Mouse (Mus musculus) retina, postnatal 1 day (tissue): ENCODE measurements at regions not wholly inside any gene's neighbourhood (a gene's known extent, or its start where the extent isn't known, plus 50 kb on each side); places are given as distances from the start of the nearest gene placed in this dataset.

Experiments used
- DNase-seq: peaks from one replicate; pipeline ENCODE4 v3.0.0-alpha.2; 2012

- peak; percentile 74 for DNase-seq
Observed at GRCm38 (mm10) chr10:87432306-87432705, 61.2 kb downstream of the Ascl1 start.

DNA sequence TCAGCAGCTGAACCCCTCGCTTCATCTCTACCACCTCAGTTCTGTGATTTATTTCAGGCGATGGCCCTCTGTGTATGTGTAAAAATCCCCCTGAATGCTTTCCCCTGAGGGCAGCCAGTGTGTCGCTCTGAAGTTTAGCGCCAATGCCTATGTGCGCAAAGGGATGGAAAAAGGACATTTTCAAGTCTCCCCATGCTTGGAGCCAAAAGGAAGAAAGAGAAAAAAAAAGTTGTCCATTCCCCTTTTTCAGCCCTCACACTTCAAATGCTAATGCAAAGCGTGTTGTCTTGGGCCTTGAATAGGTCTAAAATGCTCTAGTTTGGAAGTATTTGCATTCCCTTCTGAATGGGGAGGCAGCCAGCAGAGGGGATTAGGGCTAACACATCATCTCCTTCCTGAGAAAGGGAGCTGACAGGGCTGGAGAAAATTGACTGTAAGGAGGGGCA lies 73.5 kb downstream of the Ascl1 start:
- DNase-seq = peak; percentile 67

- DNase-seq = no peak
Observed at GRCm38 (mm10) chr10:87419245-87419939, 74.1 kb downstream of the Ascl1 start.

GRCm38 (mm10) chr10:87394296-87394921 lies 99.1 kb downstream of the Ascl1 start:
- DNase-seq = no peak

GRCm38 (mm10) chr10:87389148-87389547 lies 104.3 kb downstream of the Ascl1 start:
- DNase-seq = peak; percentile 27

- peak; percentile 87 for DNase-seq
Observed at GRCm38 (mm10) chr10:87385276-87385675, 108.2 kb downstream of the Ascl1 start.

GRCm38 (mm10) chr10:87384606-87385206 lies 108.8 kb downstream of the Ascl1 start:
- DNase-seq = peak; percentile 99

GRCm38 (mm10) chr10:87351400-87352172 lies 141.9 kb downstream of the Ascl1 start:
- DNase-seq = peak; percentile 44

- no peak for DNase-seq
Observed at GRCm38 (mm10) chr10:87351079-87351399, 142.4 kb downstream of the Ascl1 start.

GRCm38 (mm10) chr10:87335176-87335575 lies 158.3 kb downstream of the Ascl1 start:
- no peak for DNase-seq

DNA sequence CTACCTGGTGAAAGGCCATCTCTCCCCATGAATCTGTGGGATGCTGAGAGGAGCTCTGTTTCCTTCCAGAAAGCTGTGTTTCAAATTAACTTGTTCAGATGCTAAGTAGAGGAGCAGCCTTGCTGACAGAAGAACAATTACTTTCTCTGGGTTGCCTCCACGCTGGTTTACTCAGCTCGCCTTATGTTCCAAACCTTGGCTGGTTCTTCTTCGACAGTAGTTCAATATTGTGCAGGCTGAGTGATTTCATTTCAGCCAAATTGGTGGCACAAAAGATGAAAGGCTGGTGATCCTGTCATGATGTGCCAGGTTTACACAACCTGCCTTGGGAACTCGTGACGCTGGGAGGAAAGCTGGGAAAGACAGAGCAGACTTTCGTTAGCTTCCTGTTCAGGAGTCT lies 160.1 kb downstream of the Ascl1 start:
- DNase-seq = no peak

DNA sequence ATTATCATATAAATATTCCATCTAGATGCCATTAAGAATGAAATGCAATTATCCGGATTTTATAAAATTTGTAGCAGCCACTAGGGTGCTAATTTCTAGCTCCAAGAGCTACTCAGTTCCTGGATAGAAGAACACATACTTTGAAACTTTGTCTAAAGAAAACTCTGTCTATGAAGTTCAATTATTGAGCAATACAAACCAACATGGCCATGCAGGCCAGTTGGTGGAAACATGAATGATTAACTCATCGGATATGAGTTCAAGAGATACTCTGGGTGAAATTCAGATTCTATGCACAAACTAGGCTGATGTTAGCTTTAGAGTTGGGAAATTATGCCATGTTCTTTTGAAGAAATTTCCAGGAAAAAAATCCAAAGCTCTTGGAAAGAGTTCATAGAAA lies 164.0 kb downstream of the Ascl1 start:
- no peak for DNase-seq

GRCm38 (mm10) chr10:87325769-87326168 lies 167.7 kb downstream of the Ascl1 start:
- peak; percentile 71 for DNase-seq

- no peak for DNase-seq
Observed at GRCm38 (mm10) chr10:87325143-87325542, 168.3 kb downstream of the Ascl1 start.

DNA sequence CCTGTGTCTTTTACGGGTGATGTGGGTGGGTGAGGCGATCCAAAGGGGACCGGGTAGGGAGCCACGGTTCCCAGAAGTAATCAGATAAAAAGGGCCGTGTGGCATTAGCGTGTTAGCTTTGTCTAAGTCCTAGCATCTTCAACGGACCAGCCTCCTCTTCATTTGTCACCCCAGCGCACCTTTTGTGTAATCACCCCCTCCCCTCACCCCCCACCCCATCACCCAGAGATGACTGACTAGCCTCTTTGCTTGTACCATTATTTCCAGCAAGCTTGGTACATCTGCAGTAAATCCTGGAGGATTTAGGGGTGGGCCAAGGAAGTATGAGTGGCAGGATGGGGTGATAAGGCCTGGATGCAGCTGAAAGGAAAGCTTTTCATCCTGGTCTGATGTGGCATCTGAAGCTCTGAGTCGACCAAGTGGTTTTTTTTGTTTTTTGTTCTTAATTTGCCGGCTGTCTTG lies 183.8 kb downstream of the Ascl1 start:
- DNase-seq = peak; percentile 58

DNA sequence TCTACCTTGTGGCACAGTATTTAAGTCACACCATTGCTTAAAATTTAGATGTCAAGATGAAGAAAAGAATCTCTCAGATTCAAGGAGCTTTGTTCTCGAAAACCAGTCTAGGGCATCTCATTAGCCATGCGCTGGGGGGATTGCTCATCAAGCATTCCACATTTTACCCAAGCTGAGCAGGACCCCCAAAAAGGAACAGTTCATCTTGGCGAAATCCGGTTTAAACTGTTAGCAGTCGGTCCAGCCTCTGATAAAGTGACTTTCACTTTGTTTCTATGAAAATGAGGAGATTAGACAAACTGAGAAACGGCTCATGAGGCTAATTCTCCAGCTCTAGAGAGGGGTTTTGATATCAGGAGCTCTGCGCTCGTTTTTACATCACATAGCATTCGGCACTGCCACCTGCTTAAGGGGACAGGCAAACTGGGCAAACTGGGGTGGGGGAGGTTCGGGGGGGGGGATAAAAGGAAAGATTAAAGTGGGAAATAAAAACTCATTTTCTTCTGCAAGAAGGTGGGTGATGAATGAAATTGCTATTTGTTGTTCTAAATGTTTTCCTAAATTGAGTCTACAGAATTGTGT lies 184.6 kb downstream of the Ascl1 start:
- DNase-seq = no peak

- DNase-seq = peak; percentile 58
Observed at GRCm38 (mm10) chr10:87297166-87297565, 196.3 kb downstream of the Ascl1 start.

DNA sequence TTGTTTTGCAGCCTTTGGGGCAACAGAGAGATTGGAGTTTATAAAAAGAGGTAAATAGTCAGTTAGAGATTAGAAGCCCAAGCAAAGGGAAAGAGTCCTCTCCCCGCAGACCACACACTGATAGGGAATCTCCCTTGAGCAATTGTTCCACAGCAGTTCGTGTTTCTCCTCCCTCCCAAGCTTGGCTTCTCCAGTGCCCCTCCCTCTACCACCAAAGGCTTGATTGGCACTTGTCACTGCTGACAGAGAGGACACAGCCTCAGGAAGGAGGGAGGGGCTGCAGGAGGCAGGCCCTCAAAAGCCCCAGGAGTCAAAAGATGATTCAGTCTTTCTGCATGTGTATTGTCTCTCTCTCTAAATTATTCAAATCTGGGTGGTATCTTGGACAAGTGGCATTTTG lies 200.1 kb downstream of the Ascl1 start:
- DNase-seq = peak; percentile 58

- no peak for DNase-seq
Observed at GRCm38 (mm10) chr10:87286831-87287230, 206.6 kb downstream of the Ascl1 start.

- DNase-seq = no peak
Observed at GRCm38 (mm10) chr10:87284296-87284695, 209.2 kb downstream of the Ascl1 start.
